Mouse (Mus musculus) heart, postnatal 0 days (tissue): ENCODE measurements around the gene Sh3rf1.

ENCODE experiments used
- CTCF ChIP-seq: IDR thresholded peaks from 2 replicates; pipeline ENCODE4 v1.5.1; 2016; ENCODE audit warnings: antibody characterized with exemption, control low read depth, low read depth
- EP300 ChIP-seq: IDR thresholded peaks from 2 replicates; pipeline ENCODE4 v1.6.1; 2016; ENCODE audit warnings: antibody characterized with exemption, low read depth

GRCm38 (mm10) chr8:61436586-61437304 lies 213.1 kb downstream of the Sh3rf1 start:
- TF ChIP-seq CTCF = no peak
- TF ChIP-seq EP300 = no peak
